In the genomic region with DNA sequence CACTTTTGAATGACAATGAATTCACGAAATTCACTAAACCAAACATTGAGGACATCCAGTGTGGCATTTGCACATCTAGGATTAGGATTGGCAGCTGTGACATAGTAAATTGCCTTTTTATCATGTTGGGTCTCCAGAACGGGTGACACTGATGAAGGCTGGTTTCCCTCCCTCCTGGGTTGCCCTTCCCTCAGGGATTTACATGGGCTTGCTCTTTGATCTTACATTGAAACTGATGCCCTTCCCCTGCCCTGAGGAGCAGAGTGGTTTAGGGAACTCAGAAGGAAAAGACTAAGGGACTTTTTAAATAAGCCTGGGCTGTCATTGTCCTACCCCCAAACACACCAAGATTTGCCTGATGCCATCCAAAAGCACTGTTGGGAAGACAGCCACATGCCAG, we compare ENCODE assay signal across 34 mouse cellular contexts.
"Had no signal": no experiment of that assay in that cellular context is flagged by ENCODE, and none has a peak within 500 bp of the region (broad histone marks: within the 10 kb centered on the region; RNA-seq: fewer than 3 reads in every experiment).

No protein-coding gene starts in this region.

- H3K4me2 ChIP-seq: heart, embryonic 11.5 days; heart, embryonic 12.5 days; heart, embryonic 13.5 days; heart, embryonic 15.5 days; hindbrain, embryonic 12.5 days; hindbrain, embryonic 13.5 days; hindbrain, embryonic 14.5 days; hindbrain, embryonic 15.5 days; intestine, embryonic 15.5 days; kidney, embryonic 15.5 days had no signal

- H3K9ac ChIP-seq: heart, embryonic 12.5 days; heart, embryonic 13.5 days; heart, embryonic 15.5 days; hindbrain, embryonic 12.5 days; hindbrain, embryonic 13.5 days; hindbrain, embryonic 14.5 days; hindbrain, embryonic 15.5 days; intestine, embryonic 15.5 days; kidney, embryonic 15.5 days had no signal

- DNase-seq: heart, postnatal 10 days; heart, postnatal 14 days; heart, postnatal 36 days; heart, postnatal 4 days; kidney, adult 11 months; kidney, adult 18-20 months; kidney, adult 2 months; kidney, adult 8-10 months; kidney, adult 9 months; kidney, postnatal 10 days; kidney, postnatal 14 days; kidney, postnatal 25 days; kidney, postnatal 36 days; kidney, postnatal 4 days; layer of hippocampus, adult 9-11 months; layer of hippocampus, postnatal 36 days had no signal

- H3K27ac ChIP-seq: heart, embryonic 10.5 days; heart, embryonic 13.5 days; heart, embryonic 15.5 days; hindbrain, embryonic 10.5 days; hindbrain, embryonic 12.5 days; hindbrain, embryonic 13.5 days; hindbrain, embryonic 14.5 days; hindbrain, embryonic 15.5 days; hindbrain, postnatal 0 days; intestine, embryonic 15.5 days; kidney, embryonic 15.5 days; kidney, postnatal 0 days; layer of hippocampus, adult 2 months had no signal

- H3K9me3 ChIP-seq: heart, embryonic 10.5 days; heart, embryonic 12.5 days; heart, embryonic 13.5 days; heart, embryonic 15.5 days; hindbrain, embryonic 10.5 days; hindbrain, embryonic 12.5 days; hindbrain, embryonic 13.5 days; hindbrain, embryonic 15.5 days; intestine, embryonic 15.5 days; kidney, embryonic 15.5 days had no signal

- H3K27me3 ChIP-seq: heart, embryonic 12.5 days; intestine, embryonic 15.5 days had no signal

- H3K4me1 ChIP-seq: intestine, embryonic 15.5 days had no signal

- ATAC-seq: hindbrain, embryonic 16.5 days; hindbrain, postnatal 0 days; inflammation-experienced regulatory T-cells, adult 6 months; intestine, embryonic 15.5 days; intestine, embryonic 16.5 days had no signal

- H3K36me3 ChIP-seq: heart, embryonic 10.5 days; heart, embryonic 12.5 days; heart, embryonic 13.5 days; heart, embryonic 15.5 days; hindbrain, embryonic 10.5 days; hindbrain, embryonic 12.5 days; hindbrain, embryonic 13.5 days; hindbrain, embryonic 15.5 days; intestine, embryonic 15.5 days; kidney, embryonic 15.5 days had no signal

- H3K4me3 ChIP-seq: heart, embryonic 10.5 days; heart, embryonic 12.5 days; heart, embryonic 13.5 days; heart, embryonic 15.5 days; hindbrain, embryonic 10.5 days; hindbrain, embryonic 12.5 days; hindbrain, embryonic 13.5 days; hindbrain, embryonic 15.5 days; intestine, embryonic 15.5 days; kidney, embryonic 15.5 days; layer of hippocampus, adult 2 months had no signal
